Mouse (Mus musculus) testis, postnatal 14 days (tissue): Measurements from ENCODE around the gene Mtg2.

Source experiments
- DNase-seq: peaks from one replicate; pipeline ENCODE4 v3.0.0; 2021; ENCODE audit warnings: low spot score

The Mtg2 gene

GRCm38 (mm10) chr2:180070481-180071453 lies at the start of gene Mtg2:
Mtg2 (plus strand) TSS chr2:180070588.
- DNase-seq: peak; percentile 92

GRCm38 (mm10) chr2:180020919-180021318 lies 49.5 kb upstream of the Mtg2 start:
- no peak for DNase-seq

GRCm38 (mm10) chr2:180022751-180023150 lies 47.6 kb upstream of the Mtg2 start:
- no peak for DNase-seq

- peak; percentile 99 for DNase-seq
These were observed 45.8 kb upstream of the Mtg2 start, which contains the start of gene Lsm14b for GRCm38 (mm10) chr2:180024401-180025098. Lsm14b (plus strand) TSS chr2:180024987.

GRCm38 (mm10) chr2:180025135-180025860 lies 45.1 kb upstream of the Mtg2 start:
- peak; percentile 70 for DNase-seq

GRCm38 (mm10) chr2:180025861-180026200 lies 44.6 kb upstream of the Mtg2 start:
- DNase-seq: no peak

GRCm38 (mm10) chr2:180027768-180028167 lies 42.6 kb upstream of the Mtg2 start:
- no peak for DNase-seq

GRCm38 (mm10) chr2:180031270-180031669 lies 39.1 kb upstream of the Mtg2 start:
- DNase-seq: no peak

GRCm38 (mm10) chr2:180032925-180033324 lies 37.5 kb upstream of the Mtg2 start:
- DNase-seq: no peak

GRCm38 (mm10) chr2:180033956-180034355 lies 36.4 kb upstream of the Mtg2 start:
- no peak for DNase-seq

GRCm38 (mm10) chr2:180034753-180035152 lies 35.6 kb upstream of the Mtg2 start:
- no peak for DNase-seq

GRCm38 (mm10) chr2:180040406-180040805 lies 30.0 kb upstream of the Mtg2 start:
- peak; percentile 78 for DNase-seq

GRCm38 (mm10) chr2:180041577-180042255 lies 28.7 kb upstream of the Mtg2 start:
- DNase-seq: peak; percentile 53

- peak; percentile 88 for DNase-seq
These were observed 28.0 kb upstream of the Mtg2 start, which contains the start of the genes Psma7 and Ss18l1 for GRCm38 (mm10) chr2:180042256-180042857. Psma7 (minus strand) TSS chr2:180042433. Ss18l1 (plus strand) TSS chr2:180042509.

- peak; percentile 56 for DNase-seq
These were observed 27.4 kb upstream of the Mtg2 start for GRCm38 (mm10) chr2:180042858-180043515.

- no peak for DNase-seq
These were observed 25.1 kb upstream of the Mtg2 start for GRCm38 (mm10) chr2:180045283-180045682.

- DNase-seq: no peak
These were observed 22.8 kb upstream of the Mtg2 start for GRCm38 (mm10) chr2:180047580-180047979.

- no peak for DNase-seq
These were observed 22.3 kb upstream of the Mtg2 start for GRCm38 (mm10) chr2:180047980-180048635.

- peak; percentile 60 for DNase-seq
These were observed 19.4 kb upstream of the Mtg2 start for GRCm38 (mm10) chr2:180050986-180051385.
